Mouse (Mus musculus) embryonic facial prominence, embryonic 12.5 days (tissue): Measurements from ENCODE around the gene Tapbp. TPM values are rescaled to one million over a fixed set of nuclear protein-coding genes. Genes with fewer than 3 reads are reported as not detected.
"Not testable (repeated sequence)": the region's sequence is repeated elsewhere in the genome, so short reads cannot be mapped to it uniquely, and the experiment has no call there.

ENCODE experiments used
- ATAC-seq: fragments of 200-750 bp; cut with Nextera tagmentation; 2 replicates; pipeline ENCODE4 v1.8.0; 2017; ENCODE audit not compliant: insufficient number of reproducible peaks, insufficient read depth, low FRiP score, low TSS enrichment
- H3K27ac ChIP-seq: fragments of 300-500 bp; sonication (generic); 2 replicates; pipeline ENCODE4 v1.5.1; 2016; ENCODE audit warnings: mild to moderate bottlenecking
- H3K27me3 ChIP-seq: fragments of 300-500 bp; sonication (generic); 2 replicates; pipeline ENCODE4 v1.6.1; 2016; ENCODE audit warnings: mild to moderate bottlenecking, moderate library complexity
- H3K36me3 ChIP-seq: fragments of 300-500 bp; sonication (generic); 2 replicates; pipeline ENCODE4 v1.6.1; 2016; ENCODE audit warnings: mild to moderate bottlenecking
- H3K4me1 ChIP-seq: fragments of 300-500 bp; sonication (generic); 2 replicates; pipeline ENCODE4 v1.6.1; 2016
- H3K4me2 ChIP-seq: fragments of 300-500 bp; sonication (generic); replicated peaks from 2 replicates; pipeline ENCODE4 v1.6.1; 2016; ENCODE audit warnings: mild to moderate bottlenecking, moderate library complexity
- H3K4me3 ChIP-seq: fragments of 300-500 bp; sonication (generic); 2 replicates; pipeline ENCODE4 v1.5.1; 2016; ENCODE audit warnings: mild to moderate bottlenecking
- H3K9ac ChIP-seq: fragments of 300-500 bp; sonication (generic); 2 replicates; pipeline ENCODE4 v1.6.1; 2016; ENCODE audit warnings: mild to moderate bottlenecking, moderate library complexity
- H3K9me3 ChIP-seq: fragments of 300-500 bp; sonication (generic); 2 replicates; pipeline ENCODE4 v1.6.1; 2016; ENCODE audit warnings: mild to moderate bottlenecking, moderate library complexity
- WGBS: fragments of 180-500 bp; shearing (Covaris S2); methylation state at CpG from one replicate; pipeline ENCODE4 v1.1.7; 2016; 5-methylcytosine and 5-hydroxymethylcytosine counted together
- polyA plus RNA-seq: library from polyadenylated mRNA; unstranded; fragments of >200 nt; fragmentation: Nextera tagmentation; extraction: Ambion mirVana; gene quantifications from 2 replicates; pipeline ENCODE4 v1.2.1, GENCODE M21; 2016

Tapbp gene
- polyA plus RNA-seq, 1 experiment from 2014 or later = 25.0 TPM

- not testable (repeated sequence) for H3K27me3 ChIP-seq, H3K9me3 ChIP-seq, ATAC-seq
- H3K9ac ChIP-seq = peak overlapping the region; percentile 67; the same call in 1 of the 2 replicates
- peaks cover 56% of the 10 kb centered on the region for H3K36me3 ChIP-seq
- peak overlapping the region; percentile 44; the same call in 1 of the 2 replicates for H3K4me3 ChIP-seq
- whole genome bisulfite sequencing = 81% methylated on average over 13 of the region's 13 CpGs
- H3K27ac ChIP-seq = peak overlapping the region; percentile 93; the same call in 1 of the 2 replicates
- peak overlapping the region; percentile 87 for H3K4me2 ChIP-seq
- H3K4me1 ChIP-seq = peaks cover 54% of the 10 kb centered on the region
Measured at GRCm38 (mm10) chr17:33952015-33952414, 36.3 kb downstream of the Tapbp start.

GRCm38 (mm10) chr17:33952879-33953278 is 37.2 kb downstream of the Tapbp start:
- H3K4me3 ChIP-seq = no peak overlapping the region
- H3K9ac ChIP-seq = peak overlapping the region; percentile 41; the same call in 1 of the 2 replicates
- H3K9me3 ChIP-seq = no peaks in the 10 kb centered on the region
- WGBS = 84% methylated on average over 4 of the region's 4 CpGs
- no peak for ATAC-seq
- H3K27ac ChIP-seq = no peak overlapping the region
- no peaks in the 10 kb centered on the region for H3K27me3 ChIP-seq
- H3K4me1 ChIP-seq = peaks cover 56% of the 10 kb centered on the region
- H3K4me2 ChIP-seq = peak overlapping the region; percentile 7; the same call in 1 of the 2 replicates
- peaks cover 49% of the 10 kb centered on the region for H3K36me3 ChIP-seq

- H3K27ac ChIP-seq = no peak overlapping the region
- 80% methylated on average over 3 of the region's 3 CpGs for WGBS
- H3K9me3 ChIP-seq = no peaks in the 10 kb centered on the region
- no peaks in the 10 kb centered on the region for H3K27me3 ChIP-seq
- H3K4me2 ChIP-seq = peak overlapping the region; percentile 95
- H3K36me3 ChIP-seq = peaks cover 46% of the 10 kb centered on the region
- ATAC-seq = no peak
- H3K4me3 ChIP-seq = no peak overlapping the region
- peaks cover 56% of the 10 kb centered on the region for H3K4me1 ChIP-seq
- no peak overlapping the region for H3K9ac ChIP-seq
Measured at GRCm38 (mm10) chr17:33953310-33953709, 37.6 kb downstream of the Tapbp start.

- WGBS = 33% methylated on average over 5 of the region's 5 CpGs
- H3K4me2 ChIP-seq = peak overlapping the region; percentile 95
- peak overlapping the region; percentile 94 for H3K27ac ChIP-seq
- peaks cover 46% of the 10 kb centered on the region for H3K36me3 ChIP-seq
- H3K4me3 ChIP-seq = peak overlapping the region; percentile 68
- peak overlapping the region; percentile 90 for H3K9ac ChIP-seq
- peaks cover 56% of the 10 kb centered on the region for H3K4me1 ChIP-seq
- H3K9me3 ChIP-seq = no peaks in the 10 kb centered on the region
- no peaks in the 10 kb centered on the region for H3K27me3 ChIP-seq
- no peak for ATAC-seq
Measured at GRCm38 (mm10) chr17:33953961-33954565, 38.4 kb downstream of the Tapbp start.

GRCm38 (mm10) chr17:33954646-33955554 is 39.2 kb downstream of the Tapbp start:
- Histone ChIP-seq H3K4me3 (peak overlapping the region; percentile 68), H3K4me1 (peaks cover 54% of the 10 kb centered on the region), H3K9me3 (no peaks in the 10 kb centered on the region), H3K27ac (peak overlapping the region; percentile 94), H3K4me2 (peak overlapping the region; percentile 95), H3K36me3 (peaks cover 46% of the 10 kb centered on the region), H3K27me3 (no peaks in the 10 kb centered on the region), H3K9ac (peak overlapping the region; percentile 90)
- peak; percentile 5; the same call in 1 of the 2 replicates for ATAC-seq
- WGBS = under 1% methylated on average over 33 of the region's 33 CpGs

GRCm38 (mm10) chr17:33955555-33956214 is 40.0 kb downstream of the Tapbp start, which contains the start of the genes Vps52 and Rps18:
Gene Vps52, plus strand, starts transcription at chr17:33955812.
Gene Rps18, minus strand, starts transcription at chr17:33956001.
- Histone ChIP-seq H3K9me3 (no peaks in the 10 kb centered on the region), H3K9ac (peak within 1 kb of the TSS; percentile 90), H3K4me1 (peaks cover 46% of the 10 kb centered on the region), H3K4me3 (peak within 1 kb of the TSS; percentile 68), H3K27ac (peak within 1 kb of the TSS; percentile 94), H3K36me3 (peaks cover 49% of the 10 kb centered on the region), H3K4me2 (peak within 1 kb of the TSS; percentile 95), H3K27me3 (no peaks in the 10 kb centered on the region)
- under 1% methylated on average over 50 of the region's 50 CpGs for WGBS
- ATAC-seq = peak; percentile 76

GRCm38 (mm10) chr17:33956336-33956735 is 40.6 kb downstream of the Tapbp start:
- peaks cover 56% of the 10 kb centered on the region for H3K36me3 ChIP-seq
- peak overlapping the region; percentile 67 for H3K9ac ChIP-seq
- peak overlapping the region; percentile 73 for H3K27ac ChIP-seq
- peak overlapping the region; percentile 95 for H3K4me2 ChIP-seq
- peak overlapping the region; percentile 68 for H3K4me3 ChIP-seq
- no peaks in the 10 kb centered on the region for H3K9me3 ChIP-seq
- H3K27me3 ChIP-seq = no peaks in the 10 kb centered on the region
- H3K4me1 ChIP-seq = peaks cover 40% of the 10 kb centered on the region
- ATAC-seq = no peak
- 7% methylated on average over 10 of the region's 10 CpGs for WGBS

- Histone ChIP-seq H3K9ac (no peak overlapping the region), H3K4me1 (peaks cover 30% of the 10 kb centered on the region), H3K36me3 (peaks cover 59% of the 10 kb centered on the region), H3K9me3 (no peaks in the 10 kb centered on the region), H3K27ac (no peak overlapping the region), H3K27me3 (no peaks in the 10 kb centered on the region), H3K4me2 (no peak overlapping the region), H3K4me3 (no peak overlapping the region)
- WGBS = 70% methylated on average over 6 of the region's 6 CpGs
- ATAC-seq = no peak
Measured at GRCm38 (mm10) chr17:33957493-33957892, 41.8 kb downstream of the Tapbp start.

- Histone ChIP-seq H3K9ac (no peak overlapping the region), H3K36me3 (peaks cover 59% of the 10 kb centered on the region), H3K9me3 (no peaks in the 10 kb centered on the region), H3K27me3 (no peaks in the 10 kb centered on the region), H3K4me1 (peaks cover 20% of the 10 kb centered on the region), H3K4me2 (no peak overlapping the region), H3K27ac (no peak overlapping the region), H3K4me3 (no peak overlapping the region)
- WGBS = 97% methylated on average over 11 of the region's 11 CpGs
- ATAC-seq = no peak
Measured at GRCm38 (mm10) chr17:33958451-33958850, 42.8 kb downstream of the Tapbp start.

GRCm38 (mm10) chr17:33959135-33959534 is 43.4 kb downstream of the Tapbp start:
- peaks cover 13% of the 10 kb centered on the region for H3K4me1 ChIP-seq
- no peak for ATAC-seq
- no peak overlapping the region for H3K27ac ChIP-seq
- no peaks in the 10 kb centered on the region for H3K27me3 ChIP-seq
- H3K36me3 ChIP-seq = peaks cover 59% of the 10 kb centered on the region
- H3K9ac ChIP-seq = no peak overlapping the region
- H3K4me3 ChIP-seq = no peak overlapping the region
- WGBS = 94% methylated on average over 13 of the region's 13 CpGs
- H3K4me2 ChIP-seq = no peak overlapping the region
- H3K9me3 ChIP-seq = no peaks in the 10 kb centered on the region

GRCm38 (mm10) chr17:33959948-33960347 is 44.2 kb downstream of the Tapbp start:
- 89% methylated on average over 15 of the region's 15 CpGs for WGBS
- Histone ChIP-seq H3K4me2 (no peak overlapping the region), H3K36me3 (peaks cover 61% of the 10 kb centered on the region), H3K9ac (no peak overlapping the region), H3K9me3 (no peaks in the 10 kb centered on the region), H3K4me3 (no peak overlapping the region), H3K4me1 (peaks cover 8% of the 10 kb centered on the region), H3K27ac (no peak overlapping the region), H3K27me3 (no peaks in the 10 kb centered on the region)
- ATAC-seq = no peak
